Mouse (Mus musculus) kidney, adult 2 months (tissue): ENCODE measurements around the gene Eif2d. TPM values are rescaled to one million over a fixed set of nuclear protein-coding genes. Genes with fewer than 3 reads are reported as not detected.

Experiments used
- DNase-seq: peaks from one replicate; pipeline ENCODE4 v3.0.0; 2021
- H3K27ac ChIP-seq: fragments of 200-500 bp; 2 replicates; pipeline ENCODE4 v1.5.1; 2012; ENCODE audit warnings: low read depth, low read length, control low read depth, inconsistent platforms; ENCODE audit not compliant: insufficient read depth
- H3K27me3 ChIP-seq: fragments of 200-500 bp; replicated peaks from 2 replicates; pipeline ENCODE4 v1.6.1; 2012; ENCODE audit warnings: mild to moderate bottlenecking, moderate library complexity, low read length, inconsistent platforms; ENCODE audit not compliant: control insufficient read depth, insufficient read depth
- H3K36me3 ChIP-seq: fragments of 200-500 bp; 2 replicates; pipeline ENCODE4 v1.6.1; 2012; ENCODE audit warnings: mild to moderate bottlenecking, moderate library complexity, low read length, inconsistent platforms; ENCODE audit not compliant: control insufficient read depth, insufficient read depth
- H3K4me1 ChIP-seq: fragments of 200-500 bp; 2 replicates; pipeline ENCODE4 v1.6.1; 2011; ENCODE audit warnings: low read length; ENCODE audit not compliant: control insufficient read depth, insufficient read depth
- H3K4me3 ChIP-seq: fragments of 200-500 bp; 2 replicates; pipeline ENCODE4 v1.5.1; 2011; ENCODE audit warnings: mild to moderate bottlenecking, low read depth, low read length, control low read depth; ENCODE audit not compliant: insufficient read depth
- CTCF ChIP-seq: fragments of 200-500 bp; conservative IDR thresholded peaks from 2 replicates; pipeline ENCODE4 v1.5.1; 2011; ENCODE audit warnings: low read depth, mild to moderate bottlenecking, control low read depth, low read length, moderate library complexity, mixed read lengths; ENCODE audit not compliant: insufficient read depth, insufficient read length
- POLR2A ChIP-seq: fragments of 200-500 bp; IDR thresholded peaks from one replicate; pipeline ENCODE4 v1.6.1; 2011; ENCODE audit warnings: low read depth, low read length, control low read depth
- WGBS: fragments of 180-500 bp; shearing (Covaris S2); methylation state at CpG from one replicate; pipeline ENCODE4 v1.1.7; 2018; 5-methylcytosine and 5-hydroxymethylcytosine counted together
- polyA plus RNA-seq: library from polyadenylated mRNA; depleted of rRNA; stranded (reverse); fragments of >200 nt; gene quantifications from 2 replicates; pipeline ENCODE4 v1.2.3, GENCODE M21; 2012

The Eif2d gene
- polyA plus RNA-seq, 1 experiment: 32.1 TPM

DNA sequence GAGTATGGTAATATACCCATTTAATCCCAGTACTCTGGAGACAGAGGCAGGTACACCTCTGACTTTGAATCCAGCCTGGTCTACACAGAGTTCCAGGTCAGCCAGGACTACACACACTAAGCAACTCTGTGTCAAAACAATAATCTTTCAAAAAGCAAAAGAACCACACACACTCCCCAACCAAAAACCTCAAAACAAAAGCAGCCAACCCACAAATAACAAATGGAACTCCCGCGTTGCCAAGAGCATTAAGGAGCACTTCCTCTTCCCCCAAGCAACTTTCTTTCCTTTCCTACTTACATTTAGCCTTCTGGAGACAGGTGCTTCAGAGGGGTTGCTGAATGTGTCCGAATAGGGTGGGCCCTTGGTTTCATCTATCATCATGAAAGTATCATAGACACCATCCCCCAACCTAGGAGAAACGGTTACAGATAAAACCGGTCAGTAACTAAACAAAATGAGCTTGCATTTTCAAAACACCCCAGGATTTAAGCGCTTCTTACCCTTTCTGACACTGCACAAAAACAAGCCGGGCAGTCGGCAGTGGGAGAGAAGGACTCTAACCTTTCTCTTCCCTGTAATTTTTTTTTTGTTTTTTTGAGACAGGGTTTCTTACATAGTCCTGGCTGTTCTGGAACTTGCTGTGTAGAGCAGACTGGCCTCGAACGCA, 16.9 kb upstream of the Eif2d start:
- no peak overlapping the region for H3K27ac ChIP-seq
- H3K27me3 ChIP-seq: no peaks in the 10 kb centered on the region
- no peaks in the 10 kb centered on the region; the same call in 1 of the 2 replicates for H3K4me1 ChIP-seq
- H3K4me3 ChIP-seq: no peak overlapping the region
- WGBS: 73% methylated on average over 10 of the region's 10 CpGs
- DNase-seq: no peak
- TF ChIP-seq CTCF: no peak
- no peaks in the 10 kb centered on the region for H3K36me3 ChIP-seq

DNA sequence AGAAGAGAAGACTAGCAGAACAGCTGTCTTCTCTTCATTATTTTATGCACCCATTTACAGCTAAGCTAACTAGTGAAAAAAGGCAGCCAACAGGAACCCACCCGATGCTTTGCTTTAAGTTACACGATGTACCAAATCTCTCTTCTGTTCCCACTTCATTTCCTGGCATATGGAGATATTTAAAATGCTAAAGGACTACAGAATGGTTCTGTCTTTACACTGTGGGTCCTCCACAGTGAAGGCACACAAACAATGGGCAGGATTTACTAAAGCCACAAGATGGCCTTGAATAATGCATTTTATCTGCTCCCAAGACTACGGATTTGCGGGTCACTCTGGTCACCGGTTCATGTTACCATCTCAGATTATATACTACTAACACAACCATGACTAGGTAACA, 15.9 kb upstream of the Eif2d start:
- no peaks in the 10 kb centered on the region for H3K36me3 ChIP-seq
- H3K4me3 ChIP-seq: no peak overlapping the region
- no peaks in the 10 kb centered on the region; the same call in 1 of the 2 replicates for H3K4me1 ChIP-seq
- TF ChIP-seq POLR2A: no peak
- no peak for TF ChIP-seq CTCF
- H3K27ac ChIP-seq: no peak overlapping the region
- no peak for DNase-seq
- WGBS: 59% methylated on average over 5 of the region's 5 CpGs
- H3K27me3 ChIP-seq: no peaks in the 10 kb centered on the region

DNA sequence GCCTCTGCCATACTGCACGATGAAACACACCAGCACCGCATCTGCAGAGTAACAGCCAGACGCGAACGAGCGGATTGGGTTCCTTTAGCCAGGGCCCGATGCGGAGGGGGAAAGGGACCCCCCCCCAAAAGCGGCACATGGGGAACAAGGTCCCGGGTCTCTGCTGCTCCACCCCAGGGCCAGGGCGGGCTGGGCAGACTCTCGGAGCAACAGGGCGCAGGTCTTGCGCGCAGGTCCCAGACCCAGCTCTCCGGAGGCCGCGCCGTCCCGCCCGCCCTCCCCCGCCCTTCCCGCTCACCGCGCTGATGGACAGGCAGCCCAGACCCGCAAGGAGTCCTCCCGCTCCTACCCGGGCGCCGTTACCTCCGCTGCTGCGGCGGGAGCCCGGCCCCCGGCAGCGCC, 15.3 kb upstream of the Eif2d start:
- DNase-seq: no peak
- H3K27ac ChIP-seq: no peak overlapping the region
- peak overlapping the region; percentile 80 for H3K4me3 ChIP-seq
- no peaks in the 10 kb centered on the region; the same call in 1 of the 2 replicates for H3K4me1 ChIP-seq
- H3K36me3 ChIP-seq: no peaks in the 10 kb centered on the region
- WGBS: 4% methylated on average over 30 of the region's 36 CpGs
- no peaks in the 10 kb centered on the region for H3K27me3 ChIP-seq
- TF ChIP-seq CTCF: no peak
- no peak for TF ChIP-seq POLR2A

- peak; percentile 94 for DNase-seq
- peak; percentile 59 for TF ChIP-seq CTCF
- no peak for TF ChIP-seq POLR2A
- H3K4me1 ChIP-seq: no peaks in the 10 kb centered on the region; the same call in 1 of the 2 replicates
- H3K27ac ChIP-seq: peak within 1 kb of the TSS; percentile 62; the same call in 1 of the 2 replicates
- H3K4me3 ChIP-seq: peak within 1 kb of the TSS; percentile 80
- no peaks in the 10 kb centered on the region for H3K36me3 ChIP-seq
- no peaks in the 10 kb centered on the region for H3K27me3 ChIP-seq
- 2% methylated on average over 49 of the region's 49 CpGs for WGBS
Observed at GRCm38 (mm10) chr1:131138191-131139016, 14.6 kb upstream of the Eif2d start, which contains the start of gene Dyrk3. Gene Dyrk3, minus strand, starts transcription at chr1:131138340.

DNA sequence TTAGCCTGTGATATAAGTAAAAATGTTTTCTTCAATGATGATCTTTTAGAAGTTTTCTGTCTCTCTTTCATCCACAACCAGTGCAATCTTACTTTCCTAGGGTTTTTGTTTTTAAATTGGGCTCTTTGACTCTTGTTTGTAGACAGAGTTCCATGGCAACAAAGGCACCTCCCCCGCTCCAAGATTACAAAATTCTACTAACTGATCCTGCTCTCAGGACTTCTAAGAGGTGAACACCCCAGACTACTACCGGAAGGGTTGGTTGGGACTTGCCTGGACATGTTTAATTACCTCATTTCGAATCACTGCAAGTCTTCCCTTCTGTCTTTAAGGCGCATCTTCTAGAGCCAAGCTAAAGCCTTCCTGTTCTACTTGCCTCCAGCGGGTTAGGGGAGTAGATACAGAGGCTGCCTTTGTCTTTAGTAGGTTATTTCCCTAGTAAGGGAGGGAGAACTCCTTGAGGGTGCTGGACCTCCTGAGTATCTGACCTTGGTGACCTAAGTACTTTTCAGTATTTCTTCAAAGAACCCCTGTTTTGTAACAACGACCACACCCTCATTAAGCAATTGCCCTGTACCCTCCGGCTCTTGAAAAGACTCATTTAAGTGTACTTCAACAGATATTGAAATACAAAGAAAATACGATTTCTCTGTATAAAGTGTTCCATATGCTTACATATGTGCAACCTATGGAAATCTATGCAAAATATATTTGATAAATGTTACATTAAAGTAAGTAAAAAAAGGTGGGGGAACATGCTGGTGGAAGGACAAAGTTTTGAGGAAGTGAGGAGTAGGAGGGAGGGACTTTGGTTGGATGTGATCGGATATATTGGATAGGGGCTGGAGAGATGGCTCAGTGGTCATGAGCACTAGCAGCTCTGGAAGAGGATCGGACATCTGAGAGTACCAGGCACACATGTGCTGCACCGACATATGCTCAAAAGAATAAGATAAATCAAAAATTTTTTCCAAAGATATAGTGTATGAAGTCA, 13.6 kb upstream of the Eif2d start:
- no peak for DNase-seq
- H3K36me3 ChIP-seq: no peaks in the 10 kb centered on the region
- 68% methylated on average over 11 of the region's 11 CpGs for WGBS
- H3K4me1 ChIP-seq: no peaks in the 10 kb centered on the region; the same call in 1 of the 2 replicates
- no peak overlapping the region for H3K27ac ChIP-seq
- no peak overlapping the region for H3K4me3 ChIP-seq
- TF ChIP-seq CTCF (no peak), POLR2A (no peak)
- H3K27me3 ChIP-seq: no peaks in the 10 kb centered on the region

DNA sequence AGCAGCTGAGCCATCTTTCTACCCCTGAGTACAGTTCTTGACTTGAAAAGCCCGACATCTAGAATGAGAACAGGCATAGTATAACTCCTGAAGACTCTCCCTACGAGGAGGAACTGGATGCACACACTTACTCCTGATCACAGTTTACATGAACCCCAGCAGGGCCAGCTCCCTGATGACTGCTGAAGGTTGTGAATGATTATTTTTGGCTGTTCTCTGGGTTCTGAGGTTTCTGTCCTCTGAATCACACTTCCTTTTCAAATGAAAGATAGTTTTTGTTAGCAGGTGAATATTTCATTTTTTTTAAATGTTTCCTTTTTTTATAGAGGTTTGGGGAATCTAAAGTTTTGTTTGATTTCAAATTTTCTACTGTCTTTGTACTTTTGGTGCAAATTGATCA, 11.5 kb upstream of the Eif2d start:
- 50% methylated on average over 2 of the region's 2 CpGs for WGBS
- TF ChIP-seq POLR2A (no peak), CTCF (no peak)

More for the DNA sequence above, 11.5 kb upstream of the Eif2d start:
- Histone ChIP-seq H3K4me1 (no peaks in the 10 kb centered on the region; the same call in 1 of the 2 replicates), H3K27ac (no peak overlapping the region), H3K27me3 (no peaks in the 10 kb centered on the region), H3K36me3 (no peaks in the 10 kb centered on the region), H3K4me3 (no peak overlapping the region)
- no peak for DNase-seq
